Mouse (Mus musculus) midbrain, embryonic 15.5 days (tissue): Measurements from ENCODE around the gene Uvrag. TPM values are rescaled to one million over a fixed set of nuclear protein-coding genes. Genes with fewer than 3 reads are reported as not detected.

Experiments used
- ATAC-seq: fragments of 200-750 bp; cut with Nextera tagmentation; replicated peaks from 2 replicates; pipeline ENCODE4 v1.8.0; 2017; ENCODE audit warnings: moderate TSS enrichment
- H3K27ac ChIP-seq: fragments of 300-500 bp; sonication (generic); 2 replicates; pipeline ENCODE4 v1.5.1; 2015; ENCODE audit warnings: mild to moderate bottlenecking, inconsistent platforms
- H3K27me3 ChIP-seq: fragments of 300-500 bp; sonication (generic); replicated peaks from 2 replicates; pipeline ENCODE4 v1.6.1; 2015; ENCODE audit warnings: inconsistent platforms
- H3K36me3 ChIP-seq: fragments of 300-500 bp; sonication (generic); replicated peaks from 2 replicates; pipeline ENCODE4 v1.6.1; 2015; ENCODE audit warnings: inconsistent platforms
- H3K4me1 ChIP-seq: fragments of 300-500 bp; sonication (generic); 2 replicates; pipeline ENCODE4 v1.6.1; 2015; ENCODE audit warnings: inconsistent platforms
- H3K4me2 ChIP-seq: fragments of 300-500 bp; sonication (generic); 2 replicates; pipeline ENCODE4 v1.6.1; 2015; ENCODE audit warnings: inconsistent platforms, mild to moderate bottlenecking, moderate library complexity
- H3K4me3 ChIP-seq: fragments of 300-500 bp; sonication (generic); 2 replicates; pipeline ENCODE4 v1.5.1; 2015; ENCODE audit warnings: mild to moderate bottlenecking, inconsistent platforms
- H3K9ac ChIP-seq: fragments of 300-500 bp; sonication (generic); 2 replicates; pipeline ENCODE4 v1.6.1; 2015; ENCODE audit warnings: mild to moderate bottlenecking, inconsistent platforms
- H3K9me3 ChIP-seq: fragments of 300-500 bp; sonication (generic); 2 replicates; pipeline ENCODE4 v1.6.1; 2016; ENCODE audit warnings: inconsistent platforms
- WGBS: fragments of 180-500 bp; shearing (Covaris S2); methylation state at CpG from one replicate; pipeline ENCODE4 v1.1.7; 2015; ENCODE audit warnings: mixed read lengths; 5-methylcytosine and 5-hydroxymethylcytosine counted together
- polyA plus RNA-seq: library from polyadenylated mRNA; unstranded; fragments of >200 nt; fragmentation: Nextera tagmentation; extraction: Ambion mirVana; gene quantifications from 2 replicates; pipeline ENCODE4 v1.2.1, GENCODE M21; 2015

The Uvrag gene
- polyA plus RNA-seq, 1 experiment from 2014 or later, result 16.8 TPM

- Histone ChIP-seq H3K27me3 (no peaks in the 10 kb centered on the region), H3K4me1 (peaks cover 6% of the 10 kb centered on the region), H3K27ac (no peak overlapping the region), H3K4me2 (no peak overlapping the region), H3K9ac (no peak overlapping the region), H3K9me3 (no peaks in the 10 kb centered on the region), H3K4me3 (no peak overlapping the region), H3K36me3 (no peaks in the 10 kb centered on the region)
- no peak for ATAC-seq
- WGBS, result 83% methylated on average over 9 of the region's 9 CpGs
These were observed 99.1 kb downstream of the Uvrag start for GRCm38 (mm10) chr7:99041818-99042217.

GRCm38 (mm10) chr7:99039912-99040311, 101.0 kb downstream of the Uvrag start:
- ATAC-seq, result no peak
- Histone ChIP-seq H3K4me3 (no peak overlapping the region), H3K4me1 (no peaks in the 10 kb centered on the region), H3K36me3 (no peaks in the 10 kb centered on the region), H3K9me3 (no peaks in the 10 kb centered on the region), H3K27me3 (no peaks in the 10 kb centered on the region), H3K9ac (no peak overlapping the region), H3K4me2 (no peak overlapping the region), H3K27ac (no peak overlapping the region)
- WGBS, result 93% methylated on average over 8 of the region's 8 CpGs

- no peak for ATAC-seq
- H3K9me3 ChIP-seq, result no peaks in the 10 kb centered on the region
- H3K9ac ChIP-seq, result no peak overlapping the region
- H3K27ac ChIP-seq, result no peak overlapping the region
- H3K4me1 ChIP-seq, result no peaks in the 10 kb centered on the region
- H3K27me3 ChIP-seq, result no peaks in the 10 kb centered on the region
- no peaks in the 10 kb centered on the region for H3K36me3 ChIP-seq
- H3K4me2 ChIP-seq, result no peak overlapping the region
- H3K4me3 ChIP-seq, result no peak overlapping the region
- WGBS, result 90% methylated on average over 8 of the region's 8 CpGs
These were observed 104.7 kb downstream of the Uvrag start for GRCm38 (mm10) chr7:99036284-99036683.

- no peak overlapping the region for H3K9ac ChIP-seq
- H3K36me3 ChIP-seq, result no peaks in the 10 kb centered on the region
- no peak overlapping the region for H3K4me2 ChIP-seq
- no peaks in the 10 kb centered on the region for H3K9me3 ChIP-seq
- no peaks in the 10 kb centered on the region for H3K27me3 ChIP-seq
- H3K4me3 ChIP-seq, result no peak overlapping the region
- no peak for ATAC-seq
- H3K4me1 ChIP-seq, result no peaks in the 10 kb centered on the region
- WGBS, result 95% methylated on average over 2 of the region's 2 CpGs
- no peak overlapping the region for H3K27ac ChIP-seq
These were observed 106.0 kb downstream of the Uvrag start for GRCm38 (mm10) chr7:99034909-99035308.

GRCm38 (mm10) chr7:99033838-99034237, 107.1 kb downstream of the Uvrag start:
- Histone ChIP-seq H3K9me3 (no peaks in the 10 kb centered on the region), H3K27me3 (no peaks in the 10 kb centered on the region), H3K4me2 (no peak overlapping the region), H3K4me3 (no peak overlapping the region), H3K36me3 (no peaks in the 10 kb centered on the region), H3K27ac (no peak overlapping the region), H3K4me1 (no peaks in the 10 kb centered on the region), H3K9ac (no peak overlapping the region)
- ATAC-seq, result no peak
- WGBS, result 89% methylated on average over 5 of the region's 5 CpGs

GRCm38 (mm10) chr7:99033314-99033713, 107.6 kb downstream of the Uvrag start:
- Histone ChIP-seq H3K9me3 (no peaks in the 10 kb centered on the region), H3K36me3 (no peaks in the 10 kb centered on the region), H3K4me1 (no peaks in the 10 kb centered on the region), H3K27ac (no peak overlapping the region), H3K27me3 (no peaks in the 10 kb centered on the region), H3K9ac (no peak overlapping the region), H3K4me2 (no peak overlapping the region), H3K4me3 (no peak overlapping the region)
- ATAC-seq, result no peak
- 94% methylated on average over 3 of the region's 3 CpGs for WGBS

GRCm38 (mm10) chr7:99032051-99032450, 108.9 kb downstream of the Uvrag start:
- WGBS, result 93% methylated on average over 8 of the region's 8 CpGs
- ATAC-seq, result no peak

GRCm38 (mm10) chr7:99028108-99028507, 112.8 kb downstream of the Uvrag start:
- Histone ChIP-seq H3K27me3 (no peaks in the 10 kb centered on the region), H3K4me2 (no peak overlapping the region), H3K4me3 (no peak overlapping the region), H3K4me1 (no peaks in the 10 kb centered on the region), H3K27ac (no peak overlapping the region), H3K36me3 (no peaks in the 10 kb centered on the region), H3K9ac (no peak overlapping the region), H3K9me3 (no peaks in the 10 kb centered on the region)
- 85% methylated on average over 7 of the region's 7 CpGs for WGBS
- ATAC-seq, result no peak

More at GRCm38 (mm10) chr7:99032051-99032450, 108.9 kb downstream of the Uvrag start:
- Histone ChIP-seq H3K36me3 (no peaks in the 10 kb centered on the region), H3K27me3 (no peaks in the 10 kb centered on the region), H3K9me3 (no peaks in the 10 kb centered on the region), H3K4me1 (no peaks in the 10 kb centered on the region), H3K9ac (no peak overlapping the region), H3K4me2 (no peak overlapping the region), H3K4me3 (no peak overlapping the region), H3K27ac (no peak overlapping the region)

GRCm38 (mm10) chr7:99027185-99027584, 113.8 kb downstream of the Uvrag start:
- no peak overlapping the region for H3K27ac ChIP-seq
- no peaks in the 10 kb centered on the region for H3K9me3 ChIP-seq
- ATAC-seq, result no peak
- H3K36me3 ChIP-seq, result no peaks in the 10 kb centered on the region
- 86% methylated on average over 5 of the region's 5 CpGs for WGBS
- no peaks in the 10 kb centered on the region for H3K27me3 ChIP-seq
- no peak overlapping the region for H3K4me3 ChIP-seq
- H3K4me2 ChIP-seq, result no peak overlapping the region
- H3K9ac ChIP-seq, result no peak overlapping the region
- H3K4me1 ChIP-seq, result no peaks in the 10 kb centered on the region

GRCm38 (mm10) chr7:99025989-99026388, 115.0 kb downstream of the Uvrag start:
- no peaks in the 10 kb centered on the region for H3K9me3 ChIP-seq
- 91% methylated on average over 10 of the region's 10 CpGs for WGBS
- no peak overlapping the region for H3K4me2 ChIP-seq
- no peak overlapping the region for H3K4me3 ChIP-seq
- no peaks in the 10 kb centered on the region for H3K4me1 ChIP-seq
- ATAC-seq, result no peak
- H3K9ac ChIP-seq, result no peak overlapping the region
- no peak overlapping the region for H3K27ac ChIP-seq
- H3K27me3 ChIP-seq, result no peaks in the 10 kb centered on the region
- no peaks in the 10 kb centered on the region for H3K36me3 ChIP-seq

- Histone ChIP-seq H3K4me1 (no peaks in the 10 kb centered on the region), H3K36me3 (no peaks in the 10 kb centered on the region), H3K27me3 (no peaks in the 10 kb centered on the region), H3K4me2 (no peak overlapping the region), H3K4me3 (no peak overlapping the region), H3K9ac (no peak overlapping the region), H3K27ac (no peak overlapping the region), H3K9me3 (no peaks in the 10 kb centered on the region)
- WGBS, result 89% methylated on average over 7 of the region's 7 CpGs
- ATAC-seq, result no peak
These were observed 115.7 kb downstream of the Uvrag start for GRCm38 (mm10) chr7:99025265-99025664.

- H3K9ac ChIP-seq, result no peak overlapping the region
- H3K4me1 ChIP-seq, result no peaks in the 10 kb centered on the region
- H3K27ac ChIP-seq, result no peak overlapping the region
- H3K9me3 ChIP-seq, result no peaks in the 10 kb centered on the region
- H3K4me3 ChIP-seq, result no peak overlapping the region
- WGBS, result 89% methylated on average over 6 of the region's 6 CpGs
- H3K36me3 ChIP-seq, result no peaks in the 10 kb centered on the region
- ATAC-seq, result no peak
- no peak overlapping the region for H3K4me2 ChIP-seq
- H3K27me3 ChIP-seq, result no peaks in the 10 kb centered on the region
These were observed 116.2 kb downstream of the Uvrag start for GRCm38 (mm10) chr7:99024791-99025190.

GRCm38 (mm10) chr7:99023931-99024330, 117.0 kb downstream of the Uvrag start:
- Histone ChIP-seq H3K4me1 (no peaks in the 10 kb centered on the region), H3K9ac (no peak overlapping the region), H3K4me2 (no peak overlapping the region), H3K27me3 (no peaks in the 10 kb centered on the region), H3K4me3 (no peak overlapping the region), H3K27ac (no peak overlapping the region), H3K9me3 (no peaks in the 10 kb centered on the region), H3K36me3 (no peaks in the 10 kb centered on the region)
- ATAC-seq, result no peak
- WGBS, result 93% methylated on average over 3 of the region's 3 CpGs

GRCm38 (mm10) chr7:99021277-99021676, 119.7 kb downstream of the Uvrag start:
- ATAC-seq, result no peak
- no peaks in the 10 kb centered on the region for H3K36me3 ChIP-seq
- H3K27ac ChIP-seq, result no peak overlapping the region
- WGBS, result 47% methylated on average over 4 of the region's 4 CpGs
- no peaks in the 10 kb centered on the region for H3K4me1 ChIP-seq
- no peak overlapping the region for H3K4me3 ChIP-seq
- H3K4me2 ChIP-seq, result no peak overlapping the region
- H3K9me3 ChIP-seq, result no peaks in the 10 kb centered on the region
- no peak overlapping the region for H3K9ac ChIP-seq
- H3K27me3 ChIP-seq, result no peaks in the 10 kb centered on the region
